Mouse (Mus musculus): ENCODE data around the gene Mapk8ip1. TPM values are rescaled to one million over a fixed set of nuclear protein-coding genes. Genes with fewer than 3 reads are reported as not detected.

Mapk8ip1 gene
- polyA plus RNA-seq, 1 experiment from 2014 or later: 34.9 TPM

- H3K27me3 ChIP-seq: no peaks in the 10 kb centered on the region
- WGBS: 83% methylated on average over 9 of the region's 9 CpGs
- H3K9ac ChIP-seq: no peak overlapping the region
- peak overlapping the region; percentile 52 for H3K27ac ChIP-seq
- H3K9me3 ChIP-seq (replicated peaks): no peaks in the 10 kb centered on the region
- H3K4me3 ChIP-seq (replicated peaks): no peak overlapping the region
- peaks cover 59% of the 10 kb centered on the region for H3K36me3 ChIP-seq
- H3K4me1 ChIP-seq: peaks cover 34% of the 10 kb centered on the region
- no peak for ATAC-seq (replicated peaks; ENCODE audit: low FRiP score)
- H3K4me2 ChIP-seq: no peak overlapping the region
Measured at GRCm38 (mm10) chr2:92423702-92424461, 22.8 kb upstream of the Mapk8ip1 start.

DNA sequence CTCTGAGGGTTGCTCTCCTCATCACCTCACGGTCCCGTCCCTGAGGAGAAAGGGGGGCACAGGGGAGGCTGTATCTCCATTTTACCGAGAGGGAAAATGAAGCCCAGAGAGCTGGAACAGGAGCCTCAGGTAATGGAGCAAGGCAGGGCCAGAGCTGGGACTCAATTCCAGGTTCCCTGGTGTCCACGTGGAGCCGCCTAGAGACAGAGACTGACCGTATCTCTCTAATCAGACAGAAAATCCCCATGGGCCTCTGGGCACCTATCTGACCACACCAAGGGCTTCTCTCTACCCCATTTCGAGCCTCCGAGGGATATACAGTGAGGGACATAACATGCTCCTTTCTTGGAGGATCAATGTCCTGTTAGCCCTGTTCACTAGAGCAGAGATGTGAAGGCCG, 22.1 kb upstream of the Mapk8ip1 start:
- ATAC-seq (replicated peaks; ENCODE audit: low FRiP score): no peak
- no peak overlapping the region for H3K9ac ChIP-seq
- H3K4me2 ChIP-seq: no peak overlapping the region
- WGBS: 93% methylated on average over 9 of the region's 9 CpGs
- H3K27me3 ChIP-seq: no peaks in the 10 kb centered on the region
- no peaks in the 10 kb centered on the region for H3K9me3 ChIP-seq (replicated peaks)
- H3K4me1 ChIP-seq: peaks cover 26% of the 10 kb centered on the region
- peaks cover 67% of the 10 kb centered on the region for H3K36me3 ChIP-seq
- H3K27ac ChIP-seq: 0 out of 2 replicates have a peak overlapping the region, but pooled peaks have one; percentile 28
- H3K4me3 ChIP-seq (replicated peaks): no peak overlapping the region

DNA sequence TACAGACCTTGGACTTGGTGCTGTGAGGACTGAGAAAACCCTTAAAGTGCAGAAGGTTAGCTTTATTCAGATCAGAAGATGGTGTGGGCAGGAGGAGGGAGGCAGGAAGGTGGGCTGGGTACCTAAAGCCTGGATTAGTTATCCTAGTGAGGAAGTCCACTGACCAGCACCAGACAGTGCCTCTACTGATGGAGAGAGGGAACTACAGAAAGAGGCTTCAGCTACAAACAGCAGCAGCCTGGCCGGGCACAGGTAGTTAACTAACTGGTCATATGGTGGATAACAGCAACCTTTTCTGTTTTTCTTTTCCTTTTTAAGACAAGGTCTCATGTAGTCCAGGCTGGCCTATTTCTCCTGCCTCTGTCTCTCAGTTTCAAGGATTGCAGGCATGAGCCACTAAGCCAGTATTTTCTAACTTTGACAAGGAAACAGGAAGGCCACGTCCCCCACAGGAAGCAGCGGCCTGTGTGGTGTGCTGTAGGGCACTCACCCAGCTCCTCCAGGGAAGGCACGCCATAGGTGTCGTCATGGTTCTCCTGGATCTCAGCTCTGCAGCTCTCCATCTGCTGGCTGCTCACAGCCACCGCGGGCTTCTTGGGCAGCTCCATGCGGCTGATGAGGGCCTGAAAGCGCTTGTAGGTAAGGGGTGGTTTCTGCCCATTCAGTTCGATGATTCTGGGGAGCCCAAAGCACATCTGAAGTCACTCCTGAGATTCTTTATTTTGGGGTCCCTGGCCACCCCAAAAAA, 21.5 kb upstream of the Mapk8ip1 start:
- WGBS: 66% methylated on average over 10 of the region's 10 CpGs
- Histone ChIP-seq H3K4me1 (peaks cover 20% of the 10 kb centered on the region), H3K9me3 (replicated peaks) (no peaks in the 10 kb centered on the region), H3K27ac (0 out of 2 replicates have a peak overlapping the region, but pooled peaks have one; percentile 28), H3K27me3 (no peaks in the 10 kb centered on the region), H3K4me3 (replicated peaks) (no peak overlapping the region), H3K4me2 (no peak overlapping the region), H3K36me3 (peaks cover 73% of the 10 kb centered on the region), H3K9ac (no peak overlapping the region)
- ATAC-seq (replicated peaks; ENCODE audit: low FRiP score): no peak

GRCm38 (mm10) chr2:92421723-92422387, 20.8 kb upstream of the Mapk8ip1 start:
- peaks cover 79% of the 10 kb centered on the region for H3K36me3 ChIP-seq
- ATAC-seq (replicated peaks; ENCODE audit: low FRiP score): no peak
- 90% methylated on average over 7 of the region's 7 CpGs for WGBS

DNA sequence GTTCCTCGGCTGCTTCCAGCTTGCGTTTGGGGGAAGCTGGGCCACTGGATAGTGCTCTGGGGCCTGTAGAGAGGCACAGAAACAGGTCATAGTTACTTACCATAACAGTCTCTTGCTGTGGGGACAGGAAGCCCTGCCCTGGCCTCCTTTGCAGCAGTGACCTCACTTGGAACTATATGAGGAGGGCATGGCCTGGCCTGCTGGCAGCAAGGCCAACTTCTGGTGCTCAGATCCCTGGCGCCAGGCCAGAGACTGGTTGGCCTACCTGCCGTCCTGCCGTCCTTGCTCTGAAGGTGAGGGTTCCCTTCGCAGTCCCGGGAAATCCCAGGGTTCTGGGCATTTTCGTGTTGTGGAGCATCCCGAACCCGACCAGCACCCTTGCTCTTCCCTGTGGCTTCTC, 10.6 kb upstream of the Mapk8ip1 start:
- no peak for ATAC-seq (replicated peaks; ENCODE audit: low FRiP score)
- H3K4me3 ChIP-seq (replicated peaks): no peak overlapping the region

More at GRCm38 (mm10) chr2:92421723-92422387, 20.8 kb upstream of the Mapk8ip1 start:
- Histone ChIP-seq H3K9ac (no peak overlapping the region), H3K9me3 (replicated peaks) (no peaks in the 10 kb centered on the region), H3K4me3 (replicated peaks) (no peak overlapping the region), H3K27me3 (no peaks in the 10 kb centered on the region), H3K27ac (no peak overlapping the region), H3K4me1 (peaks cover 20% of the 10 kb centered on the region; the same call in 1 of the 2 replicates), H3K4me2 (no peak overlapping the region)

GRCm38 (mm10) chr2:92408309-92409045, 7.4 kb upstream of the Mapk8ip1 start:
- Histone ChIP-seq H3K4me1 (no peaks in the 10 kb centered on the region), H3K9ac (no peak overlapping the region), H3K36me3 (peaks cover 97% of the 10 kb centered on the region), H3K27me3 (no peaks in the 10 kb centered on the region), H3K27ac (no peak overlapping the region), H3K4me3 (replicated peaks) (no peak overlapping the region), H3K4me2 (no peak overlapping the region), H3K9me3 (replicated peaks) (no peaks in the 10 kb centered on the region)
- ATAC-seq (replicated peaks; ENCODE audit: low FRiP score): no peak
- WGBS: 92% methylated on average over 18 of the region's 18 CpGs

More for the DNA sequence above, 10.6 kb upstream of the Mapk8ip1 start:
- no peaks in the 10 kb centered on the region for H3K4me1 ChIP-seq
- H3K27me3 ChIP-seq: no peaks in the 10 kb centered on the region
- WGBS: 91% methylated on average over 10 of the region's 10 CpGs
- H3K9me3 ChIP-seq (replicated peaks): no peaks in the 10 kb centered on the region
- no peak overlapping the region for H3K4me2 ChIP-seq
- no peak overlapping the region for H3K9ac ChIP-seq
- peaks cover 98% of the 10 kb centered on the region for H3K36me3 ChIP-seq
- H3K27ac ChIP-seq: no peak overlapping the region

DNA sequence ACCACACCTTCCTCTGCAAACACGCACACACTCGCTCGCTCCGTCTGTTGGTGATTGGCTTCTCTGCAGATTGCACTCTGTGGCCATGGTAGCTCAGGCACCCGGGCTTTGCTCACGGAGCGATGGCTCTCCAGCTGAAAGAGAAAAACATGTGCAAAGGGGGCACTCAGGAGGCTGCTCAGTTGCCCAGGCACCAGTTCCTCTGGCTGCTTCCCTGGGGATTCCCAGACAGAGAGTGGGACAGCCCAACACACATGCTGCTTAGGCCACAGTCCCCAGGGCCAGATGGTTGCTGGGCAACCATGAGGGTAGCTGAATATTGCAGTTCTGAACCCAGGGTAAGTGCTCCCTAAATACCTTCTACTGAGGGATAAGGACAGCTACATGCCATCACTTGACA, 4.6 kb upstream of the Mapk8ip1 start:
- H3K27me3 ChIP-seq: peaks cover 3% of the 10 kb centered on the region; the same call in 1 of the 2 replicates
- no peak overlapping the region for H3K4me3 ChIP-seq (replicated peaks)
- H3K9ac ChIP-seq: no peak overlapping the region
- H3K9me3 ChIP-seq (replicated peaks): no peaks in the 10 kb centered on the region
- H3K36me3 ChIP-seq: peaks cover 71% of the 10 kb centered on the region
- 92% methylated on average over 7 of the region's 7 CpGs for WGBS
- no peak for ATAC-seq (replicated peaks; ENCODE audit: low FRiP score)
- H3K27ac ChIP-seq: no peak overlapping the region
- H3K4me1 ChIP-seq: peaks cover 8% of the 10 kb centered on the region
- no peak overlapping the region for H3K4me2 ChIP-seq

DNA sequence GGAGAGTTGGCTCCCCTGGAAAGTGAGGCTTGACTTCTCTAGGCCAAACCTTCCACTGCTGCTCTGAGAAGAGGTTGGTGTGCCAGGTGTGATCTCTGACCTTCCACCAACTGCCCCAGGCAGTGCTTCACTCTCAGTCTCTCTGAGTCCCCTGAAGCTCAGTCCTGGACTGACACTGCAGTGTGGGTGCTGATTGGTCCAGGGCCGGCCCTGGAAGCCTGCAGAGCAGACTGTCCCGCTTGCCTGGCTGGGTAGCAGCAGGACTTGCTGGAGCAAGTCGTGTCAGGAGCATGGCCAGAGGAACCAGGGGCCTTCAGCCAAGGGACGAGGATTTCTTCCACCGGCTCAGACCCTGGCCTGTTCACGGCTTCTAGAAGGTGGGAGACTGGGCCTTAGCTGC, 3.7 kb upstream of the Mapk8ip1 start:
- peaks cover 8% of the 10 kb centered on the region for H3K27me3 ChIP-seq
- H3K4me2 ChIP-seq: no peak overlapping the region
- H3K4me1 ChIP-seq: peaks cover 11% of the 10 kb centered on the region
- H3K4me3 ChIP-seq (replicated peaks): no peak overlapping the region
- WGBS: 85% methylated on average over 6 of the region's 6 CpGs
- ATAC-seq (replicated peaks; ENCODE audit: low FRiP score): no peak
- no peak overlapping the region for H3K9ac ChIP-seq
- H3K36me3 ChIP-seq: peaks cover 62% of the 10 kb centered on the region
- no peak overlapping the region for H3K27ac ChIP-seq
- no peaks in the 10 kb centered on the region for H3K9me3 ChIP-seq (replicated peaks)

- no peak for ATAC-seq (replicated peaks; ENCODE audit: low FRiP score)
- WGBS: 93% methylated on average over 5 of the region's 5 CpGs
- Histone ChIP-seq H3K27me3 (peaks cover 8% of the 10 kb centered on the region), H3K36me3 (peaks cover 53% of the 10 kb centered on the region), H3K9ac (no peak overlapping the region), H3K27ac (no peak overlapping the region), H3K4me2 (no peak overlapping the region), H3K9me3 (replicated peaks) (no peaks in the 10 kb centered on the region), H3K4me3 (replicated peaks) (no peak overlapping the region), H3K4me1 (peaks cover 11% of the 10 kb centered on the region)
Measured at GRCm38 (mm10) chr2:92403776-92404319, 2.8 kb upstream of the Mapk8ip1 start.

- Histone ChIP-seq H3K36me3 (peaks cover 42% of the 10 kb centered on the region), H3K4me3 (replicated peaks) (no peak overlapping the region), H3K9ac (no peak overlapping the region), H3K27ac (no peak overlapping the region), H3K27me3 (peaks cover 8% of the 10 kb centered on the region), H3K9me3 (replicated peaks) (no peaks in the 10 kb centered on the region), H3K4me2 (no peak overlapping the region), H3K4me1 (peaks cover 11% of the 10 kb centered on the region)
- ATAC-seq (replicated peaks; ENCODE audit: low FRiP score): 0 out of 2 replicates have a peak, but pooled peaks have one; percentile 17
- 81% methylated on average over 4 of the region's 4 CpGs for WGBS
Measured at GRCm38 (mm10) chr2:92402591-92403326, 1.7 kb upstream of the Mapk8ip1 start.

DNA sequence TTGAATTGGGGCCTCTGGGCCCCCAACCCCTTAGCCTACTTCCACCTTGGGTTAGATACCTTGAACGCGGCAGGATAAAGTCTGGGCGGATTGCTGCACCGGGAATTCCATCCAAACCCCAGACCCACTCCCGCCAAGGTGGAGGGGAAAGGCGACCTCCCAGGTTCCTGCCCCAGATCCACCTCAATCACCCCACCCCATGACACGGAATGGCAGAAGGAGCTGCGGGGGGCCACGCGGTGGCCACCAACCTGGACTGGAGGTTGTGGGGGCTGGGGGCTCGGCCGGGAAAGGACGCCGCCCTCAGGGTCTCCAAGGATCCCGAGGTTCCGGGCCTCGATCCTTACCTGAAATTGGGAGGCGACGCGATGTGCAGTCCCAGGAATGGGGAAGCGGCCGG, 381 bp downstream of the Mapk8ip1 start:
- Histone ChIP-seq H3K4me3 (replicated peaks) (peak overlapping the region; percentile 67), H3K27ac (no peak overlapping the region), H3K4me1 (peaks cover 11% of the 10 kb centered on the region), H3K9me3 (replicated peaks) (no peaks in the 10 kb centered on the region), H3K36me3 (peaks cover 22% of the 10 kb centered on the region), H3K9ac (peak overlapping the region; percentile 64), H3K4me2 (peak overlapping the region; percentile 85), H3K27me3 (peaks cover 8% of the 10 kb centered on the region)
- ATAC-seq (replicated peaks; ENCODE audit: low FRiP score): no peak
- 2% methylated on average over 22 of the region's 22 CpGs for WGBS
